Mouse (Mus musculus) layer of hippocampus, postnatal 25 days (tissue): ENCODE results near the gene Ccr4. TPM values are rescaled to one million over a fixed set of nuclear protein-coding genes. Genes with fewer than 3 reads are reported as not detected.
A peak's percentile ranks its signal among the peaks of the same experiment; 100 is the strongest.
"Not testable (repeated sequence)": the region's sequence is repeated elsewhere in the genome, so short reads cannot be mapped to it uniquely, and the experiment has no call there.

ENCODE experiments used
- DNase-seq, 2 experiments: peaks; one replicate each; pipeline ENCODE4 v3.0.0; 2022; ENCODE audit warnings: mixed read lengths in 2 of 2, low spot score in 1 of 2; ENCODE audit errors: extremely low spot score in 1 of 2
- total RNA-seq, 2 experiments: library from RNA; stranded (reverse); gene quantifications; 2 replicates each; pipeline ENCODE4 v1.2.3; 2021

Ccr4 gene
- total RNA-seq, 2 experiments from 2014 or later: not detected

DNA sequence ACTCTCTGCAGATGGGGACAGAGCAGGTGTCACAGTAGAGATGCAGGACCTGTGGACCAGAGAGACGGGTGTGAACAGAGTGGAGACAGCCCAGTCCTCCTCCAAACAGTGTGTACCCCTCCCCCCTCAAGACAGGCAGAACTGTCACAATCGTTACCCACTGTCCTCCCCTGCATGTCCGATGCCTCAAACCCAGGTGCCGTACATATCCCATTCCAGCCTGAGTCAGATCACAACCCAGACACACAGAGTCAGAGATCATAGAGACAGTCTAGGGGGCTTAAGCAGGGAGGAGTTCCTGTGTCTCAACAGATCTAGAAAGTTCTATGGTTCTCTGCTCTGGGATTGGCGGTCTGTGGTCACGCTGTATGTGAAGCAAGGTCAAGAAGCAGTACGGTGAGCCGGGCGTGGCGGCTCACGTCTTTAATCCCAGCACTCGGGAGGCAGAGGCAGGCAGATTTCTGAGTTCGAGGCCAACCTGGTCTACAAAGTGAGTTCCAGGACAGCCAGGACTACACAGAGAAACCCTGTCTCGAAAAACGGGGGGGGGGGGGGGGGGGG is 20.4 kb upstream of the Ccr4 start:
- DNase-seq: no peak

DNA sequence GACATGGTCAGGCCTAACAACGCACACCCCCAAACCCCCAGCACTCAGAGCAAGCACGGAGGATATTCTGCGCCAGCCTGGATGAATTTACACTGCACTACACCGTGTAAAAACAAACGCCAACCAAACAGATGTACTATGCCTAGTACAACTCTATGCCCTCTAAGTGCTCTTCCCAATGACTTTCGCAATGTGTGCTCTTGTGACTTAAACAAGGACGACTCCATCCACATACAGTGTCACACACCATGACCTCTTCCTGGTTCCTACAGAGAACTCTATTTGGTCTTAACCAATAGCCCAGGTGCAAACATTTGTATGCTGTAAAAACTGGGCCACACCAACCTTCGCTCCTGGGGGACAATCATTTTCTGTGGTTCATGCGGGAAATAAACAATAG is 17.8 kb upstream of the Ccr4 start:
- DNase-seq: no peak

DNA sequence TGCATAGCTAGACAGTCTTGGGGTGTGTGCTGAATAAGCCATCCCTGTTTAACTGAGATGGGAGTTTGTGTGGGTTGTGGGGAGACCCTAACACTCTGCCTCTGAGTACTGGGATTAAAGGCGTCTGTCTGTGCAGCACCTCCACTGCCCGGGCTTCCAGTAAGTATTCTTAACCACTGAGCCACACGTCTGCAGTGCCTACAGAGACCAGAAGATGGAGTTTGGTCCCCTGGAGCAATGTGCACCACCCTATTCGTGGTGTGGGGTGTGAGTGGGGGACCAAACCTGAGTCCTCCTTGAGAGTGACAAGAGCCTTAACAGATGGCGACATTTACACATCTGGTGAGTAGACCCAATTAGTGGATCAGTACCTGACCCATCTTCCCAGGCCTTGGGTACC is 17.3 kb upstream of the Ccr4 start:
- no peak for DNase-seq

GRCm38 (mm10) chr9:114520529-114520928 is 15.8 kb upstream of the Ccr4 start:
- not testable (repeated sequence) for DNase-seq

GRCm38 (mm10) chr9:114518812-114519477 is 14.2 kb upstream of the Ccr4 start:
- no peak for DNase-seq

DNA sequence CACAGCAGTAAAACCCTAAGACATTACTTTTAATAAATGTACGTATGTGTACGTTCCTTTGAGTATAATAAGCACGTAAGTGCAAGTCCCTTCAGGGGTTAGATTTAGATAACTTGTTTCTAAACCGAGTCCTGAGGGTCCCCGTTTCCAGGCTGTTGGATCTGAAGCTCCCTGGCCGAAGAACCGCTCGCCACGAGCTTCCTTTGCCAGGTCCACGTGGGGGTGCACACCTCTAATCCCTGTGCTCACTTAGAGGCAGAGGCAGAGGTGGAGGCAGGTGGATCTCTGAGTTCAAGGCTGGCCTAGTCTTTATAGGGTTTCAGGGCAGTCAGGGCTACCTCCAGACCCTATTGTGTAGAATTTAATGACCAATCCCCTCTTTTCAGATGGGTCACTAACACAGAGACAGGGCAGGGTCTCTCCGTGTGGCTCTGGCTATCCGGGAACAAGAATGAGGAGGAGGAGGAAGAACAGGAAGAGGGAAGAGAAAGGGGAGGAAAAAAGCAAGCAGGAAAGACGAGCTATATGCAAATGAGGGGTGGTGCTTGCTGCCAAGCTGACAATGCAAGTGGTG is 13.3 kb upstream of the Ccr4 start:
- no peak for DNase-seq

GRCm38 (mm10) chr9:114515364-114515763 is 10.6 kb upstream of the Ccr4 start, which contains the start of gene C130032M10Rik:
Gene C130032M10Rik (plus strand): TSS chr9:114515697.
- no peak for DNase-seq

GRCm38 (mm10) chr9:114512831-114513230 is 8.1 kb upstream of the Ccr4 start:
- DNase-seq: no peak

GRCm38 (mm10) chr9:114509785-114510184 is 5.1 kb upstream of the Ccr4 start:
- no peak for DNase-seq

DNA sequence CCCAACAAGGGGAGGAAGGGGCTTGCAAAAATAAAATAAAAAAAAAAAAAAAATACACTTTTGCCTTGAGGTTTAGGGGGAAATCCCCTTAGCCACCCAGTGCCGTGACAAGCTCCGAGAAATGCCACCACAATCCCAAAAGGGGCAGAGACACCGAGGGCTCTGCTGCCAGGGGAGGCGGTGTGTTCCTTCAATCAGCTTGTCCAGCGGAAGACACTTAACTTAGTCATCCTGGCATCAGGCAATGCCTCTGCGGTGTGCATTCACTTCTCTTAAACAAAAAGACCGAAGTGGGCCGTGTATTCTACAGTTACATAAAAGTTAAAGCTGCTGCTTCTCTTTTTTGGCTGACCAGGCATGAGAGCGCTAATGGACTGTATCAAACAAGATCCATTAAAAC is 2.7 kb upstream of the Ccr4 start:
- no peak for DNase-seq

- DNase-seq: no peak
Measured at GRCm38 (mm10) chr9:114506564-114506963, 1.8 kb upstream of the Ccr4 start.

- no peak for DNase-seq
Measured at GRCm38 (mm10) chr9:114502711-114503427, 1.8 kb downstream of the Ccr4 start.

DNA sequence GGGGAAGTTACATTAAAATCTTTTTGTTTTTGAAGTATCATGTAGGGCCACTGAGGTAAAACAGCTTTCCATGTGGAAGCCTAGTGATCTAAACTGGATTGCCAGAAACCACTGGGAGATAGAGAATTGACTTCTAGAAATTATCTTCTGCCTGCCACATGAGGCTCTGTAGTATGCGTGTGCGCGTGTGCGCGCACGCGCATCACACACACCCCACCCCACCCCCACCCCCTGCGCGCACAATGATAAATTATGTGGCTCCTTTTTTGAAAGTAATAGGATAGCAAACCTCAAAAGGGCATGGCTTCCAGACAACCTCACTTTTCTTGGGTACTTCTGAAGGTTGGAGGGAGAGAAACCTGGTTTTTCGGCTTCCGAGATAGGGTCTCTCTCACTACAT is 2.8 kb downstream of the Ccr4 start:
- no peak for DNase-seq

GRCm38 (mm10) chr9:114501111-114501510 is 3.6 kb downstream of the Ccr4 start:
- DNase-seq: no peak

DNA sequence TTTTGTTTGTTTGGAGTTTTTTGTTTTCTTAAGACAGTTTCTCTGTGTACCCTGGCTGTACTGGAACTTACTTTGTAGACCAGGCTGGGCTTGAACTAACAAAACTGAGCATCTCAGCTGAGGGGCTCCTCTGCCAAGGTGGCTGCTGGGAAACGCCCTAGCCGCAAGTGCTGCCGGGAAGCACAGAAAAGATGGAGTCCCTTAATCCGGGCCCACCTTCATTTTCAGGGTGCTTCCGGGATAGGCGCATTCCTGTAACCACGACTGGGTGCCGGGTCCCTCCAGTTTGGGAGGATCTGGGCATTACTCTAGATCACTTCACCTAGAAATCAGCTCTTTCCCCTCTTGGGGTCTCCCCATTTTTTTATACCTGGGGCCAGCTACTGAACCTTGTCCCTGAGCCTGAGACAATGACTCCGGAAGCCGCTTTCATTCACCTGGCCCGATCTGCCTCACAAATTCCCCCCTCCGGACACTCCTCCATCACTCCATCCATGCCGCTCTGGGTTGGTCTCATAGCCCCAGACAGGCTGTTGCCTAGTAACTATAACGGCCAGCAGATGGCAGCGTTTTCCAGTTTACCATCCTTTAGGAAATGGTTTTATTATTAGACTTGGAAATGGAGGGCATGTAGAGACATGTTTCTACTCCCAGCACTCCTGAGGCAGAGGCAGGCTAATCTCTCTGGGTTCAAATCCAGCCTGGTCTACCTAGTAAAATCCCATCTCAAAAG is 4.8 kb downstream of the Ccr4 start:
- DNase-seq: peak; percentile 12 to 67

DNA sequence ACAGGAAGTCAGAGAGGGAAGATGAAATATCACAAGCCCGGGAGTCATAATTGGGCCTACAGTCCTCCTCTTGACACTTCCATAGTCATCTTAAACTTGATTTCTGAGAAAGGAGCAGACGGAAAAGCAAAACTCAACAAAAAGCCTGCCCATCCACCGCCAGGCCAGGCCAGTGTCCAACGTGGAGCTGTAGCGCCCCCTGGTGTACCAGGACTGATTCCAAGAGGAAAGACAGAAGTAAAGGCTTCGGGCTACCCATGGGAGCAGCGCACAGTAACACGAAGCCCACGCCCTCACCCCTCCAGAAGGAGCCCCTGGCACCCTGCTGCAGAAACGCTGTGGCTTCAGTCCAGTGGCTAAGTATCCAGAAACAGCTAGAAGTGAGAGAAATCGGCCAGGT is 6.5 kb downstream of the Ccr4 start:
- DNase-seq: peak; percentile 73 to 92

DNA sequence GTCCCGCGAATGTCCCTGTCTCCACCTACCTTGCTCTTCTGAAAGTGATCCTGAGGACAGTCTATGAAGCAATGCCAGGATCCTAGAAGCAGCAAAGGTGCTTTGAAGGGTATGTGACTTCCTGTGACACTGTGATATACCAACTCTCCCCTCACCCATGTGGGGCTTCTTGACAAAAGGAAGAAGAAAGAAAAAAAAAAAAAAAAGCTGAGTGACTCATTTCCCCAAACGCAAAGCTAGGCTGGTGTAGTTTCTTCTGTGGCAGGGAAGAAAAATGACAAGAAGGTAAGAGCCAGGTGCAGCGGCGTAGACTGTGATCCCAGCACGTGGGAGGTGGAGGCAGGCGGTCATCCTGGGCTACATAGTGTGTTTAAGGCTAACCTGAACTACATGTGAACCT is 8.2 kb downstream of the Ccr4 start:
- no peak for DNase-seq

- DNase-seq: no peak
Measured at GRCm38 (mm10) chr9:114487481-114488258, 17.0 kb downstream of the Ccr4 start.

- DNase-seq: no peak
Measured at GRCm38 (mm10) chr9:114486808-114487207, 17.9 kb downstream of the Ccr4 start.

- no peak for DNase-seq
Measured at GRCm38 (mm10) chr9:114484771-114485170, 19.9 kb downstream of the Ccr4 start.
